ENCODE assay signal across 16 mouse cellular contexts in the genomic region with DNA sequence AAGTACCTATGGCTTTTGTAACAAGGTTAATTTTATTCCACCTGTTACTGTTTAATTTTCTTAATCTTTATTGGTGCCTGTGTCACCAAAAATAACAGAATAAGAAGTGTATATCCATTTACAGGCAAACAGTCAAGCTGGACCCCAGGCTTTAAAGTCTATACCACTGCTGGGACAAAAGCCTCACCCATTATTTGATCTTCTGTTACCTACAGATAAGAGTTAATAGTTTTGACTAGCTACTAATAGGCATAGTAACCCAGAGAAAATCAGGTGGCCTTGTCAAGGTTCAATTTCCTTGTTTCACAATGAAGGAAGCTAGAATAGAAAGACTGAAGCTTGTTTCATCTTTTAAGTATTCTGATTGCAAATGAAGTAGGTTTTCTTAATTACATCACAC.
"Had no signal": no experiment of that assay in that cellular context is flagged by ENCODE, and none has a peak within 500 bp of the region (broad histone marks: within the 10 kb centered on the region; RNA-seq: fewer than 3 reads in every experiment).

No protein-coding gene starts in this region.

- H3K36me3 ChIP-seq: neural tube, embryonic 13.5 days; neural tube, embryonic 15.5 days; stomach, embryonic 15.5 days had no signal

- H3K9ac ChIP-seq: neural tube, embryonic 13.5 days; neural tube, embryonic 15.5 days; stomach, embryonic 15.5 days had no signal

- H3K9me3 ChIP-seq: neural tube, embryonic 13.5 days; neural tube, embryonic 15.5 days; stomach, embryonic 15.5 days had no signal

- H3K4me3 ChIP-seq: neural tube, embryonic 13.5 days; neural tube, embryonic 15.5 days; stomach, embryonic 15.5 days had no signal

- H3K27me3 ChIP-seq: neural tube, embryonic 13.5 days; neural tube, embryonic 15.5 days; stomach, embryonic 15.5 days had no signal

- H3K4me1 ChIP-seq: stomach, embryonic 15.5 days had no signal

- H3K27ac ChIP-seq: neural tube, embryonic 13.5 days; neural tube, embryonic 15.5 days; stomach, embryonic 15.5 days; stomach, postnatal 0 days had no signal

- H3K4me2 ChIP-seq: neural tube, embryonic 13.5 days; neural tube, embryonic 15.5 days; stomach, embryonic 15.5 days had no signal

- DNase-seq: retina, postnatal 1 day; right cerebral cortex, adult 18-20 months; right cerebral cortex, postnatal 14 days; right cerebral cortex, postnatal 25 days; right cerebral cortex, postnatal 4 days; spleen, adult 18-20 months; thymus, adult 18-20 months; thymus, adult 2 months; thymus, postnatal 14 days; thymus, postnatal 25 days; thymus, postnatal 36 days; thymus, postnatal 4 days had no signal
